In the genomic region with DNA sequence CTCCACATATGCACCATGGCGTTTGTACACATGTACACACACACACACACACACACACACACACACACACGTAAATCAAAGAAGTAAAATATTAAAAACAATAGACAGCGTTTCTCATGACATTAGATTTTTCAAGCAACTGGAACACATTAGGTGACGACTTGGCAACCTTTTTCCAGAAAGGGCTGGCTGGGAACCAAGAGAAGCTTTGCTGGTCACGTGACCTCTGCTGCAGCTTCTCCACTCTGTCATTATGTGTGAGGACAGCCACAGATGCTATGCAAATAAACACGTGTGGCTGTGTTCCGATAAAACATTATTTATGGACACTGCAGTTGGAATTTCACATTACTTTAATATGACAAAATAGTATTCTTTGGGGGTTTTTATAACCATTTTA, we compare ENCODE assay signal across 12 mouse cellular contexts.
DNase-seq lines count a peak whose midpoint lies in the region; ATAC-seq and TF ChIP-seq lines count a peak whose summit lies in the region.
"Had no signal": no experiment of that assay in that cellular context is flagged by ENCODE, and none has a peak within 500 bp of the region (broad histone marks: within the 10 kb centered on the region; RNA-seq: fewer than 3 reads in every experiment).

No protein-coding gene starts in this region.

- no peaks in the 10 kb centered on the region for H3K36me3 ChIP-seq in lung, postnatal 0 days (ENCODE audit: insufficient read depth, low read length)
- H3K36me3 ChIP-seq: forebrain, embryonic 10.5 days; hindbrain, embryonic 13.5 days; neural tube, embryonic 13.5 days had no signal

- no peaks in the 10 kb centered on the region for H3K27me3 ChIP-seq in lung, postnatal 0 days (replicated peaks; ENCODE audit: insufficient read depth, low read length)
- H3K27me3 ChIP-seq: hindbrain, embryonic 13.5 days; neural tube, embryonic 13.5 days had no signal

- intact Hi-C loops in heart, postnatal 25 days (cut with DNase I) = no loop called here

- ATAC-seq in lung, postnatal 0 days = no peak

- H3K9me3 ChIP-seq in lung, postnatal 0 days (ENCODE audit: low read length) = no peaks in the 10 kb centered on the region
- H3K9me3 ChIP-seq: forebrain, embryonic 10.5 days; hindbrain, embryonic 13.5 days; neural tube, embryonic 13.5 days had no signal

- no peak overlapping the region for H3K4me2 ChIP-seq in lung, postnatal 0 days (replicated peaks; ENCODE audit: low read depth, low read length)
- H3K4me2 ChIP-seq: hindbrain, embryonic 13.5 days; neural tube, embryonic 13.5 days had no signal

- TF ChIP-seq EP300 in lung, postnatal 0 days (IDR thresholded peaks at IDR 0.05) = no peak

- H3K4me3 ChIP-seq in lung, postnatal 0 days (ENCODE audit: low read depth, low read length) = no peak overlapping the region
- H3K4me3 ChIP-seq: forebrain, embryonic 10.5 days; hindbrain, embryonic 13.5 days; neural tube, embryonic 13.5 days had no signal

- peak; percentile 52 to 57 for DNase-seq in heart, adult 18-20 months
- no peak for DNase-seq in heart, postnatal 25 days (ENCODE audit: low spot score)
- DNase-seq in lung, postnatal 0 days (ENCODE audit: low spot score) = peak; percentile 39
- no peak for DNase-seq in lung, adult 18-20 months
- DNase-seq in adipocyte (ENCODE audit: low spot score) = peak; percentile 87
- DNase-seq in heart, postnatal 4 days = peak; percentile 73
- no peak for DNase-seq in ovary, postnatal 36 days (ENCODE audit: low spot score)
- no peak for DNase-seq in layer of hippocampus, postnatal 36 days
- DNase-seq: liver had no signal

- no peak overlapping the region for H3K9ac ChIP-seq in lung, postnatal 0 days (replicated peaks; ENCODE audit: low read depth)
- H3K9ac ChIP-seq: hindbrain, embryonic 13.5 days; neural tube, embryonic 13.5 days had no signal

- no peak overlapping the region for H3K27ac ChIP-seq in lung, postnatal 0 days (ENCODE audit: low read length)
- H3K27ac ChIP-seq: forebrain, embryonic 10.5 days; hindbrain, embryonic 13.5 days; neural tube, embryonic 13.5 days had no signal

- no peaks in the 10 kb centered on the region for H3K4me1 ChIP-seq in lung, postnatal 0 days (ENCODE audit: insufficient read depth, low read depth, low read length)

- TF ChIP-seq CTCF in lung, postnatal 0 days (IDR thresholded peaks at IDR 0.05) = no peak

- WGBS in lung, postnatal 0 days = 43% methylated on average over 7 of the region's 7 CpGs

Comparison
In these comparisons a context has a peak if more than half of its experiments do, and no peak if none do; other contexts are left out.
1. DNase-seq: peak in heart, adult 18-20 months (2 of 2), lung, postnatal 0 days (single experiment), adipocyte (single experiment) and heart, postnatal 4 days (single experiment); none in heart, postnatal 25 days (single experiment), lung, adult 18-20 months (0 of 2), ovary, postnatal 36 days (single experiment) and layer of hippocampus, postnatal 36 days (0 of 2).